Mouse (Mus musculus): ENCODE results near the gene Slc35a1.

DNA sequence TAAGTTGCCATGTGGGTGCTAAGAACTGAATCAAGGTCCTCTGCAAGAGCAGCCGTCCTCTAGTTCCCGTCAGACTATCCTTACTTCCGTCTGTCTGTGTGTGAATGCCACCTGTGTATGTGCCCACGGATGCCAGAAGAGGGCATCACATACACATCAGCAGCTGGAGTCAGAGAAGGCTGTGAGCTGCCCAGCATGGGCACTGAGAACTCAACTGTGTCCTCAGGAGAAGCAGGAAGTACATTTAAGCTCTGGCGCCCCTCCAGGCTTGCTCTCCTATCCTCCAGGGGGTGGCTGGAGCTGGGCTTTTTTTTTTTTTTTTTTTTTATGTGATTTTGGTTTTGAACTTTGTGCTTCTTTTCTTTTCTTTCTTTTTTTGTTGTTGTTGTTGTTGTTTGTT, 6.7 kb downstream of the Slc35a1 start:
- TF ChIP-seq CTCF (conservative IDR thresholded peaks at IDR 0.05 in 1 of 2, IDR thresholded peaks at IDR 0.05 in 1 of 2; ENCODE audit: low read depth in 2 of 2, low read length in 2 of 2) = peak in 1 of 2 experiments; percentile 31; a peak in 2 of 4 replicates
- TF ChIP-seq UBTF (IDR thresholded peaks at IDR 0.05; ENCODE audit: low read depth, low read length) = no peak
- no peak for TF ChIP-seq TBP (conservative IDR thresholded peaks at IDR 0.05; ENCODE audit: low read depth, low read length)
- 0 out of 2 replicates have a peak, but pooled peaks have one; percentile 19 for TF ChIP-seq ZNF384 (IDR thresholded peaks at IDR 0.05; ENCODE audit: low read depth, low read length)
- TF ChIP-seq POLR2A (IDR thresholded peaks at IDR 0.05; ENCODE audit: low read depth, low read length) = no peak
- TF ChIP-seq PAX5 (IDR thresholded peaks at IDR 0.05; ENCODE audit: low read length) = no peak
- TF ChIP-seq EP300 (IDR thresholded peaks at IDR 0.05; ENCODE audit: low read length) = no peak
